9 mouse cellular contexts compared by ENCODE assay signal in the genomic region with DNA sequence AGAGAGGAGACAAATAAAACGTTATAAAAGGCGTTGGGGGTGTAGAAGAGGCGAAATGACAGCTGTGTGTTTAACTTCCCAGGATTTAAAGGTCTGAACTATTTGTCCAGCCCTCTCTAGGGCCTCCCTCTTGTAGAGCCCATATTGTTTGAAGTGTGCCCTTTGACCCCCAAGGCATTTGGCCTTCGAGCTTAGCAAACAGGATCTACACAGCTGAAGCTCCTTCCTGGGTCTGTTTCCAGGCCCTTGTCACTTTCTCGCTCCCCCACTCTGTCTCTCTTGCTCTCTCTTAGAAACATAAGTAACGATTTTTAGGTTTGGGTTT.
DNase-seq lines count a peak whose midpoint lies in the region; ATAC-seq and TF ChIP-seq lines count a peak whose summit lies in the region.
"Had no signal": no experiment of that assay in that cellular context is flagged by ENCODE, and none has a peak within 500 bp of the region (broad histone marks: within the 10 kb centered on the region; RNA-seq: fewer than 3 reads in every experiment).

No protein-coding gene starts in this region.

- WGBS in hindbrain, embryonic 10.5 days = 2% methylated on average over 6 of the region's 6 CpGs
- 15% methylated on average over 6 of the region's 6 CpGs for WGBS in hindbrain, embryonic 16.5 days
- WGBS in midbrain, embryonic 10.5 days = 2% methylated on average over 6 of the region's 6 CpGs
- WGBS in midbrain, embryonic 13.5 days = 8% methylated on average over 6 of the region's 6 CpGs
- WGBS in intestine, postnatal 0 days = 19% methylated on average over 6 of the region's 6 CpGs
- WGBS in stomach, embryonic 14.5 days = 20% methylated on average over 6 of the region's 6 CpGs

- H3K4me2 ChIP-seq in hindbrain, embryonic 16.5 days (ENCODE audit: low read length) = no peak overlapping the region
- H3K4me2 ChIP-seq in midbrain, embryonic 13.5 days (replicated peaks) = no peak overlapping the region
- H3K4me2 ChIP-seq in intestine, postnatal 0 days (replicated peaks; ENCODE audit: low read depth) = peak overlapping the region; percentile 58
- H3K4me2 ChIP-seq in stomach, embryonic 14.5 days (replicated peaks; ENCODE audit: low read depth, low read length) = peak overlapping the region; percentile 45; the same call in 1 of the 2 replicates

- H3K9me3 ChIP-seq in hindbrain, embryonic 10.5 days = no peaks in the 10 kb centered on the region
- no peaks in the 10 kb centered on the region for H3K9me3 ChIP-seq in hindbrain, embryonic 16.5 days (ENCODE audit: control insufficient read depth, low read length)
- no peaks in the 10 kb centered on the region; the same call in 1 of the 2 replicates for H3K9me3 ChIP-seq in midbrain, embryonic 10.5 days (replicated peaks)
- no peaks in the 10 kb centered on the region for H3K9me3 ChIP-seq in midbrain, embryonic 13.5 days
- H3K9me3 ChIP-seq in intestine, postnatal 0 days (ENCODE audit: control insufficient read depth) = no peaks in the 10 kb centered on the region
- no peaks in the 10 kb centered on the region for H3K9me3 ChIP-seq in stomach, embryonic 14.5 days (ENCODE audit: control insufficient read depth, low read depth, low read length)

- no peak for TF ChIP-seq CTCF in intestine, postnatal 0 days (IDR thresholded peaks at IDR 0.05; ENCODE audit: low read depth)

- no peak for ATAC-seq in hindbrain, embryonic 16.5 days
- no peak for ATAC-seq in midbrain, embryonic 13.5 days
- 0 out of 2 replicates have a peak, but pooled peaks have one; percentile 67 for ATAC-seq in intestine, postnatal 0 days
- 0 out of 2 replicates have a peak, but pooled peaks have one; percentile 46 for ATAC-seq in stomach, embryonic 14.5 days (ENCODE audit: insufficient number of reproducible peaks, insufficient read depth, low FRiP score, low read depth)

- H3K27me3 ChIP-seq in hindbrain, embryonic 10.5 days (ENCODE audit: insufficient read depth, poor library complexity, severe bottlenecking) = peaks cover 4% of the 10 kb centered on the region; the same call in 1 of the 2 replicates
- no peaks in the 10 kb centered on the region for H3K27me3 ChIP-seq in hindbrain, embryonic 16.5 days (replicated peaks; ENCODE audit: control insufficient read depth, insufficient read depth, low read length)
- peaks cover 76% of the 10 kb centered on the region for H3K27me3 ChIP-seq in midbrain, embryonic 10.5 days (ENCODE audit: low read depth, poor library complexity, severe bottlenecking)
- no peaks in the 10 kb centered on the region for H3K27me3 ChIP-seq in midbrain, embryonic 13.5 days
- no peaks in the 10 kb centered on the region for H3K27me3 ChIP-seq in intestine, postnatal 0 days (replicated peaks; ENCODE audit: control insufficient read depth, insufficient read depth, low read length)
- H3K27me3 ChIP-seq in stomach, embryonic 14.5 days (ENCODE audit: control insufficient read depth, insufficient read depth, low read length) = no peaks in the 10 kb centered on the region

- no peaks in the 10 kb centered on the region for H3K36me3 ChIP-seq in hindbrain, embryonic 10.5 days
- no peaks in the 10 kb centered on the region for H3K36me3 ChIP-seq in hindbrain, embryonic 16.5 days (ENCODE audit: control insufficient read depth, insufficient read depth, low read length)
- H3K36me3 ChIP-seq in midbrain, embryonic 10.5 days = no peaks in the 10 kb centered on the region
- H3K36me3 ChIP-seq in midbrain, embryonic 13.5 days = no peaks in the 10 kb centered on the region
- H3K36me3 ChIP-seq in intestine, postnatal 0 days (ENCODE audit: control insufficient read depth, insufficient read depth) = no peaks in the 10 kb centered on the region
- no peaks in the 10 kb centered on the region for H3K36me3 ChIP-seq in stomach, embryonic 14.5 days (ENCODE audit: control insufficient read depth, insufficient read depth, low read length)

- peaks cover 34% of the 10 kb centered on the region for H3K4me1 ChIP-seq in hindbrain, embryonic 10.5 days (replicated peaks)
- H3K4me1 ChIP-seq in hindbrain, embryonic 16.5 days (ENCODE audit: control insufficient read depth, insufficient read depth, low read depth, low read length) = peaks cover 4% of the 10 kb centered on the region
- peaks cover 47% of the 10 kb centered on the region for H3K4me1 ChIP-seq in midbrain, embryonic 10.5 days
- peaks cover 16% of the 10 kb centered on the region for H3K4me1 ChIP-seq in midbrain, embryonic 13.5 days (replicated peaks)
- peaks cover 9% of the 10 kb centered on the region; the same call in 1 of the 2 replicates for H3K4me1 ChIP-seq in intestine, postnatal 0 days (replicated peaks; ENCODE audit: control insufficient read depth, insufficient read depth, low read length)
- H3K4me1 ChIP-seq in stomach, embryonic 14.5 days (ENCODE audit: control insufficient read depth, insufficient read depth, low read length) = peaks cover 13% of the 10 kb centered on the region; the same call in 1 of the 2 replicates

- peak overlapping the region; percentile 83 for H3K27ac ChIP-seq in hindbrain, embryonic 10.5 days
- H3K27ac ChIP-seq in hindbrain, embryonic 16.5 days (ENCODE audit: low read depth, low read length) = no peak overlapping the region
- H3K27ac ChIP-seq in midbrain, embryonic 10.5 days (replicated peaks) = peak overlapping the region; percentile 85
- H3K27ac ChIP-seq in midbrain, embryonic 13.5 days = no peak overlapping the region
- no peak overlapping the region for H3K27ac ChIP-seq in intestine, postnatal 0 days (ENCODE audit: low read depth, low read length)
- no peak overlapping the region for H3K27ac ChIP-seq in stomach, embryonic 14.5 days (ENCODE audit: low read length)

- H3K4me3 ChIP-seq in hindbrain, embryonic 10.5 days = peak overlapping the region; percentile 43; the same call in 1 of the 2 replicates
- H3K4me3 ChIP-seq in hindbrain, embryonic 16.5 days (ENCODE audit: low read length) = no peak overlapping the region
- peak overlapping the region; percentile 45 for H3K4me3 ChIP-seq in midbrain, embryonic 10.5 days
- H3K4me3 ChIP-seq in midbrain, embryonic 13.5 days (replicated peaks) = no peak overlapping the region
- H3K4me3 ChIP-seq in intestine, postnatal 0 days (ENCODE audit: low read depth, low read length) = no peak overlapping the region
- H3K4me3 ChIP-seq in stomach, embryonic 14.5 days (ENCODE audit: low read depth, low read length) = no peak overlapping the region

- H3K9ac ChIP-seq in hindbrain, embryonic 16.5 days (ENCODE audit: low read depth, low read length) = no peak overlapping the region
- no peak overlapping the region for H3K9ac ChIP-seq in midbrain, embryonic 13.5 days (replicated peaks)
- no peak overlapping the region for H3K9ac ChIP-seq in intestine, postnatal 0 days (ENCODE audit: low read depth, low read length)
- H3K9ac ChIP-seq in stomach, embryonic 14.5 days (replicated peaks; ENCODE audit: low read depth, low read length) = no peak overlapping the region; the same call in 1 of the 2 replicates

- peak; percentile 72 for DNase-seq in hindbrain, embryonic 10.5 days (ENCODE audit: low spot score)
- peak; percentile 86 for DNase-seq in midbrain, embryonic 10.5 days (ENCODE audit: low spot score)
- no peak for DNase-seq in ovary, postnatal 10 days (ENCODE audit: low spot score)
- no peak for DNase-seq in right cerebral cortex, adult 2 months (ENCODE audit: low spot score in 2 of 2)
- DNase-seq: cerebellum, adult 2 months had no signal

Comparison
In these comparisons a context has a peak if more than half of its experiments do, and no peak if none do; other contexts are left out.
1. H3K27ac ChIP-seq: peak in hindbrain, embryonic 10.5 days (single experiment) and midbrain, embryonic 10.5 days (single experiment); none in hindbrain, embryonic 16.5 days (single experiment), midbrain, embryonic 13.5 days (single experiment), intestine, postnatal 0 days (single experiment) and stomach, embryonic 14.5 days (single experiment).
2. H3K4me3 ChIP-seq: peak in hindbrain, embryonic 10.5 days (single experiment) and midbrain, embryonic 10.5 days (single experiment); none in hindbrain, embryonic 16.5 days (single experiment), midbrain, embryonic 13.5 days (single experiment), intestine, postnatal 0 days (single experiment) and stomach, embryonic 14.5 days (single experiment).
3. DNase-seq: peak in hindbrain, embryonic 10.5 days (single experiment) and midbrain, embryonic 10.5 days (single experiment); none in ovary, postnatal 10 days (single experiment) and right cerebral cortex, adult 2 months (0 of 2).
4. ATAC-seq: peak in intestine, postnatal 0 days (single experiment) and stomach, embryonic 14.5 days (single experiment); none in hindbrain, embryonic 16.5 days (single experiment) and midbrain, embryonic 13.5 days (single experiment).
5. H3K4me2 ChIP-seq: peak in intestine, postnatal 0 days (single experiment) and stomach, embryonic 14.5 days (single experiment); none in hindbrain, embryonic 16.5 days (single experiment) and midbrain, embryonic 13.5 days (single experiment).